Mouse (Mus musculus) kidney, adult 2 months (tissue): ENCODE data around the gene Plekhb2.

Experiments
- CTCF ChIP-seq: fragments of 200-500 bp; conservative IDR thresholded peaks from 2 replicates; pipeline ENCODE4 v1.5.1; 2011; ENCODE audit warnings: low read depth, mild to moderate bottlenecking, control low read depth, low read length, moderate library complexity, mixed read lengths; ENCODE audit not compliant: insufficient read depth, insufficient read length
- POLR2A ChIP-seq: fragments of 200-500 bp; IDR thresholded peaks from one replicate; pipeline ENCODE4 v1.6.1; 2011; ENCODE audit warnings: low read depth, low read length, control low read depth

DNA sequence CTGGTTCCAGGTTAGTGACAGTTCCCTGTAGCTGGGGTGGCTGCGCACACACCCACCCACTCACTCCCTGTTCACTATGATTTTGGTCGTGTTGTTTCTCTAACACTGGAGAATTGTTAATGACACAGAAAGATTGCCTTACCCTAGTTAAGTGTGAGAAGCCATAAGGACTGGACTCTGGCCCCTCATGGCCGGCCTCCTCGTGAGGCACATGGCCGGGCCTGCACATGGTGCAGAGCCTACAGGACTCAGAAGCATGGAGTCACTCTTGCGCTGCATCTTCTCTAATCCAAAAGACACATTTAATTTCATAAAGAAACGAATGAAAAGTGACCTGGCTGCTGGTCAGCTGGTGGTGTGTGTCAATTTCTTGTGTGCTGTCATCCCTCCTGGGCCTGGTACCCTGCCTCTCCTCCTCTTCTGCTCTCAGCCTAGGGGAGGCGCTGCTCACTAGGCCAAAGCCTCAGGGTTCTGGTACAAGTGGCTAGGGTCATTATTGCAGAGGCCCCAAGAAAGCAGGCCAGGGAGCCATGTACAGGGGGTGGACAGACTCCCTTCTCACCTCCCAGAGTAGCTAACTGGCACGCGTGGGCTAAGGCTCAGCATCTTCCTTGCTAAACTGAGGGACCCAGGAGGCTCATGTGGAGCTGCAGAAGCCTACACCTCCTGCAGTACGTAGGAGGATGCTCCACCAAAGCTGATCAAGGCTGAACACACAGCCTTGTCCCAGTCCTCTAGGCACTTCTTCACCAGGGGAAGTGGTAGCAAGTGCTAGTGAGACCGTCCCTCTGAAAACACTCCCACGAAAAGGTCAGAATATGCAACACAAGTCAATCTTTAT is 37.1 kb upstream of the Plekhb2 start:
- no peak for TF ChIP-seq POLR2A
- peak; percentile 32; the same call in 1 of the 2 replicates for TF ChIP-seq CTCF
